Mouse (Mus musculus): ENCODE results near the gene Tpgs1.

GRCm38 (mm10) chr10:79637128-79638110 is 31.8 kb upstream of the Tpgs1 start, which contains the start of gene Shc2:
- TF ChIP-seq CTCF (IDR thresholded peaks at IDR 0.05; ENCODE audit: low read depth, low read length), result no peak
- TF ChIP-seq POLR2A (IDR thresholded peaks at IDR 0.05; ENCODE audit: insufficient read depth, low read length), result peak; percentile 29

Measured in ES-Bruce4 (cell line).